Mouse (Mus musculus): ENCODE measurements around the gene Otop3. TPM values are rescaled to one million over a fixed set of nuclear protein-coding genes. Genes with fewer than 3 reads are reported as not detected.

Otop3 gene
- polyA plus RNA-seq, 1 experiment from 2014 or later = 0.18 TPM

DNA sequence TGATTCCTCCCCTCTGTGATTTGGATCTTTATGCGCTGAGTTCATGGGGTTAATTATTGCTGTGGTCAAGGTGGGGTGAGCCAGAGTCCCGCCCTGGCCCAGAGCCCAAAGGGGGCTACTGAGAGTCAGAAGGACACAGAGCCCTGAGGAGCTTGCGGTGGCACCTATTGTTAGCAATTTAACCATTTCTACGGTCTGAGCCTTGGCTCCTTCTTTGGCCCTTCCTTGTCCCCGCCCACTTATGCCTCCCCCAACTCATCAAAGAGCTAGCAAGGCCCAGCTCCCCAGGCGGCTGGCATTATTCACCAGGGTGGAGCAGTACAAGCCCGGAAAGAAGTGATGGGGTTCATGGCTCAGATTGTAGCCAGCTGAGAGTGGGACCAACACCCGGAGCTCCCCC is 27.7 kb upstream of the Otop3 start, which contains the start of gene Otop2:
Gene Otop2 (plus strand): TSS at position 301 of the 400 bp plus-strand sequence.
- no peak for DNase-seq (ENCODE audit: low spot score, missing footprints)
- Histone ChIP-seq H3K27me3 (ENCODE audit: control insufficient read depth, insufficient read depth, low read length) (no peaks in the 10 kb centered on the region), H3K4me2 (no peak within 1 kb of the TSS), H3K9ac (ENCODE audit: low read length) (no peak within 1 kb of the TSS), H3K36me3 (ENCODE audit: control insufficient read depth, insufficient read depth, low read length) (no peaks in the 10 kb centered on the region), H3K4me1 (ENCODE audit: control insufficient read depth, insufficient read depth, low read length) (0 out of 2 replicates have a peak, but pooled peaks cover 2% of the 10 kb centered on the region), H3K9me3 (ENCODE audit: control insufficient read depth, low read length) (no peaks in the 10 kb centered on the region), H3K4me3 (ENCODE audit: low read depth, low read length) (no peak within 1 kb of the TSS), H3K27ac (ENCODE audit: low read depth, low read length) (no peak within 1 kb of the TSS)
- ATAC-seq (ENCODE audit: low FRiP score) = no peak
- 15% methylated on average over 8 of the region's 8 CpGs for WGBS

GRCm38 (mm10) chr11:115308781-115309180 is 25.8 kb upstream of the Otop3 start:
- ATAC-seq (ENCODE audit: low FRiP score) = no peak
- H3K4me2 ChIP-seq = no peak overlapping the region
- H3K27ac ChIP-seq (ENCODE audit: low read depth, low read length) = no peak overlapping the region
- H3K9me3 ChIP-seq (ENCODE audit: control insufficient read depth, low read length) = no peaks in the 10 kb centered on the region
- no peak overlapping the region for H3K4me3 ChIP-seq (ENCODE audit: low read depth, low read length)
- no peak for DNase-seq (ENCODE audit: low spot score, missing footprints)
- H3K4me1 ChIP-seq (ENCODE audit: control insufficient read depth, insufficient read depth, low read length) = 0 out of 2 replicates have a peak, but pooled peaks cover 2% of the 10 kb centered on the region
- WGBS = 79% methylated on average over 1 of the region's 1 CpGs
- no peak overlapping the region for H3K9ac ChIP-seq (ENCODE audit: low read length)
- no peaks in the 10 kb centered on the region for H3K27me3 ChIP-seq (ENCODE audit: control insufficient read depth, insufficient read depth, low read length)
- H3K36me3 ChIP-seq (ENCODE audit: control insufficient read depth, insufficient read depth, low read length) = no peaks in the 10 kb centered on the region

DNA sequence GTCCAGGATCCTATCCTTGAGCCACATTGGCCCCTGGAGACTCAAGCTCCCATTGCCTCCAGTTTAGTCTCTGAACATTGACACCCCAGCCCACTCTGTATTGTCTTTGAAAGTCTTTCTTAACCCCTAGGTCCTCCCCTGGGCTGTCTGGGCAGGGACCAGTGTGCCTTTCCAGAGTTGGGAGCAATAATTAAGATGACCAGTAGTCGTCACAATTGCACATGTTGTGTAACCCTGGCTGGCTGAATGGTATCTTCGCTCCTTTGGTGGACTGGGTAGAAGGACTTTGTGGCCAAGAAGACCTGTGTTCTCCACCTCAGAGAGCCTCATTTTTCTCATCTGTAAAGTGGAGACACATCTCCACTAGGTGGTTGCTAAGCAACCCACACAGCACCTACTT is 20.3 kb upstream of the Otop3 start:
- Histone ChIP-seq H3K27me3 (ENCODE audit: control insufficient read depth, insufficient read depth, low read length) (peaks cover 41% of the 10 kb centered on the region), H3K4me1 (ENCODE audit: control insufficient read depth, insufficient read depth, low read length) (peaks cover 7% of the 10 kb centered on the region)
- WGBS = 48% methylated on average over 2 of the region's 2 CpGs

GRCm38 (mm10) chr11:115317204-115317603 is 17.3 kb upstream of the Otop3 start:
- Histone ChIP-seq H3K9me3 (ENCODE audit: control insufficient read depth, low read length) (no peaks in the 10 kb centered on the region), H3K9ac (ENCODE audit: low read length) (no peak overlapping the region), H3K27me3 (ENCODE audit: control insufficient read depth, insufficient read depth, low read length) (peaks cover 69% of the 10 kb centered on the region), H3K27ac (ENCODE audit: low read depth, low read length) (no peak overlapping the region), H3K4me3 (ENCODE audit: low read depth, low read length) (no peak overlapping the region), H3K4me2 (no peak overlapping the region), H3K36me3 (ENCODE audit: control insufficient read depth, insufficient read depth, low read length) (no peaks in the 10 kb centered on the region), H3K4me1 (ENCODE audit: control insufficient read depth, insufficient read depth, low read length) (peaks cover 13% of the 10 kb centered on the region)
- WGBS = 62% methylated on average over 7 of the region's 7 CpGs
- ATAC-seq (ENCODE audit: low FRiP score) = no peak
- DNase-seq (ENCODE audit: low spot score, missing footprints) = no peak

More for the DNA sequence above, 20.3 kb upstream of the Otop3 start:
- H3K9me3 ChIP-seq (ENCODE audit: control insufficient read depth, low read length) = no peaks in the 10 kb centered on the region
- no peak overlapping the region for H3K9ac ChIP-seq (ENCODE audit: low read length)
- no peak overlapping the region for H3K27ac ChIP-seq (ENCODE audit: low read depth, low read length)
- H3K36me3 ChIP-seq (ENCODE audit: control insufficient read depth, insufficient read depth, low read length) = no peaks in the 10 kb centered on the region
- ATAC-seq (ENCODE audit: low FRiP score) (no peak), DNase-seq (ENCODE audit: low spot score, missing footprints) (peak; percentile 81)
- no peak overlapping the region for H3K4me2 ChIP-seq
- no peak overlapping the region for H3K4me3 ChIP-seq (ENCODE audit: low read depth, low read length)

GRCm38 (mm10) chr11:115318245-115319027 is 16.1 kb upstream of the Otop3 start:
- Histone ChIP-seq H3K4me2 (peak overlapping the region; percentile 6), H3K27ac (ENCODE audit: low read depth, low read length) (no peak overlapping the region), H3K4me1 (ENCODE audit: control insufficient read depth, insufficient read depth, low read length) (peaks cover 13% of the 10 kb centered on the region), H3K4me3 (ENCODE audit: low read depth, low read length) (0 out of 2 replicates have a peak overlapping the region, but pooled peaks have one; percentile 10), H3K36me3 (ENCODE audit: control insufficient read depth, insufficient read depth, low read length) (no peaks in the 10 kb centered on the region), H3K9ac (ENCODE audit: low read length) (no peak overlapping the region), H3K9me3 (ENCODE audit: control insufficient read depth, low read length) (no peaks in the 10 kb centered on the region), H3K27me3 (ENCODE audit: control insufficient read depth, insufficient read depth, low read length) (peaks cover 81% of the 10 kb centered on the region)
- ATAC-seq (ENCODE audit: low FRiP score) (no peak), DNase-seq (ENCODE audit: low spot score, missing footprints) (peak; percentile 92)
- 4% methylated on average over 63 of the region's 63 CpGs for WGBS

- Histone ChIP-seq H3K9me3 (ENCODE audit: control insufficient read depth, low read length) (no peaks in the 10 kb centered on the region), H3K4me2 (no peak overlapping the region), H3K4me1 (ENCODE audit: control insufficient read depth, insufficient read depth, low read length) (peaks cover 13% of the 10 kb centered on the region), H3K4me3 (ENCODE audit: low read depth, low read length) (no peak overlapping the region), H3K9ac (ENCODE audit: low read length) (no peak overlapping the region), H3K27ac (ENCODE audit: low read depth, low read length) (no peak overlapping the region), H3K36me3 (ENCODE audit: control insufficient read depth, insufficient read depth, low read length) (no peaks in the 10 kb centered on the region), H3K27me3 (ENCODE audit: control insufficient read depth, insufficient read depth, low read length) (peaks cover 93% of the 10 kb centered on the region)
- WGBS = 8% methylated on average over 18 of the region's 18 CpGs
- DNase-seq (ENCODE audit: low spot score, missing footprints) = no peak
- ATAC-seq (ENCODE audit: low FRiP score) = peak; percentile 57
These were observed 14.7 kb upstream of the Otop3 start for GRCm38 (mm10) chr11:115319704-115320383.

GRCm38 (mm10) chr11:115321906-115322693 is 12.4 kb upstream of the Otop3 start, which contains the start of gene Ush1g:
Gene Ush1g (minus strand): TSS chr11:115322041.
- H3K27me3 ChIP-seq (ENCODE audit: control insufficient read depth, insufficient read depth, low read length) = peaks cover 74% of the 10 kb centered on the region
- 4% methylated on average over 35 of the region's 35 CpGs for WGBS
- no peak within 1 kb of the TSS for H3K4me3 ChIP-seq (ENCODE audit: low read depth, low read length)
- H3K36me3 ChIP-seq (ENCODE audit: control insufficient read depth, insufficient read depth, low read length) = no peaks in the 10 kb centered on the region
- H3K9ac ChIP-seq (ENCODE audit: low read length) = no peak within 1 kb of the TSS
- DNase-seq (ENCODE audit: low spot score, missing footprints) = peak; percentile 98
- ATAC-seq (ENCODE audit: low FRiP score) = peak; percentile 30; the same call in 1 of the 2 replicates
- H3K27ac ChIP-seq (ENCODE audit: low read depth, low read length) = no peak within 1 kb of the TSS
- peaks cover 13% of the 10 kb centered on the region for H3K4me1 ChIP-seq (ENCODE audit: control insufficient read depth, insufficient read depth, low read length)
- H3K4me2 ChIP-seq = no peak within 1 kb of the TSS
- H3K9me3 ChIP-seq (ENCODE audit: control insufficient read depth, low read length) = no peaks in the 10 kb centered on the region

- WGBS = 21% methylated on average over 32 of the region's 32 CpGs
These were observed 11.2 kb upstream of the Otop3 start for GRCm38 (mm10) chr11:115323354-115323753.

More at GRCm38 (mm10) chr11:115323354-115323753, 11.2 kb upstream of the Otop3 start:
- H3K9me3 ChIP-seq (ENCODE audit: control insufficient read depth, low read length) = no peaks in the 10 kb centered on the region
- DNase-seq (ENCODE audit: low spot score, missing footprints) = no peak
- no peak overlapping the region for H3K4me2 ChIP-seq
- H3K4me1 ChIP-seq (ENCODE audit: control insufficient read depth, insufficient read depth, low read length) = peaks cover 6% of the 10 kb centered on the region
- H3K27ac ChIP-seq (ENCODE audit: low read depth, low read length) = no peak overlapping the region
- ATAC-seq (ENCODE audit: low FRiP score) = no peak
- no peaks in the 10 kb centered on the region for H3K36me3 ChIP-seq (ENCODE audit: control insufficient read depth, insufficient read depth, low read length)
- peaks cover 61% of the 10 kb centered on the region for H3K27me3 ChIP-seq (ENCODE audit: control insufficient read depth, insufficient read depth, low read length)
- H3K4me3 ChIP-seq (ENCODE audit: low read depth, low read length) = no peak overlapping the region
- no peak overlapping the region for H3K9ac ChIP-seq (ENCODE audit: low read length)
